Mouse (Mus musculus): Measurements from ENCODE around the gene Prss41. TPM values are rescaled to one million over a fixed set of nuclear protein-coding genes. Genes with fewer than 3 reads are reported as not detected.

Gene Prss41
- polyA plus RNA-seq, 1 experiment from 2014 or later = 1.6 TPM

DNA sequence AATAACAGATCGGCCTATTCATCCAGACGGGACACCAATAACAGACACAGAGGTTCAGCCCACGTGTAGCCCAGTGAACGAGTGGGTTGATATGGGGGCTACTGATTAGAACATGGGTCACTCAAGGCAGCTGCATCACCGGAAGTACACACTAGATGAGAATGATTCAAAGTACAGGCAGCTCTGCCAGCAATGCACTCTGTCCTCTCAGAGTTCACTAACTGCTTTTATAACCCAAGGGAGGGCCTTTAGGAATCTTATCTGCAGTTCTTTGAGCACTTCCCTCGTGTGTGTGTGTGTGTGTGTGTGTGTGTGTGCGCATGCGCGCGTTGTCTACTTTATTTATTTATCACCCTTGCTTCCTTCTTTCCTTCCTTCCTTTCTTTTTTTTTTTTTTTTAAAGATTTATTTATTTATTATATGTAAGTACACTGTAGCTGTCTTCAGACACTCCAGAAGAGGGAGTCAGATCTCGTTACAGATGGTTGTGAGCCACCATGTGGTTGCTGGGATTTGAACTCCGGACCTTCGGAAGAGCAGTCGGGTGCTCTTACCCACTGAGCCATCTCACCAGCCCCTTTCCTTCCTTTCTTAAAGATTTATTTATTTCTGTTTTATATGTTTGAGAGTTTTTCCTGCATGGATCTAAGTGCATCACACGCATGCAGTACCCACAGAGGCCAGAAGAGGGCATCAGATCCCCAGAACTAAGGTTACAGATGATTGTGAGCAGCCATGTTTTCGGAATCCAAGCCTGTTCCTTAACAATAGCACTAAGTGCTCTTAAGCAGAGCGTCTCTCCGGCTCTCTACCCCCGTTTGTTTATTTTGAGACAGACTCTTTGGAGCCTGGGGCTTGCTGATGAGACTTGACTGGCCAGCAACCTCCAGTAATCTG, 7.1 kb upstream of the Prss41 start:
- no peaks in the 10 kb centered on the region for H3K9me3 ChIP-seq
- 66% methylated on average over 19 of the region's 19 CpGs for WGBS
- DNase-seq (ENCODE audit: low spot score) = peak; percentile 76
- no peaks in the 10 kb centered on the region for H3K27me3 ChIP-seq (ENCODE audit: insufficient read depth, poor library complexity, severe bottlenecking)
- 0 out of 2 replicates have a peak overlapping the region, but pooled peaks have one; percentile 69 for H3K27ac ChIP-seq
- H3K4me3 ChIP-seq = no peak overlapping the region
- H3K36me3 ChIP-seq = no peaks in the 10 kb centered on the region
- no peaks in the 10 kb centered on the region for H3K4me1 ChIP-seq (replicated peaks)

DNA sequence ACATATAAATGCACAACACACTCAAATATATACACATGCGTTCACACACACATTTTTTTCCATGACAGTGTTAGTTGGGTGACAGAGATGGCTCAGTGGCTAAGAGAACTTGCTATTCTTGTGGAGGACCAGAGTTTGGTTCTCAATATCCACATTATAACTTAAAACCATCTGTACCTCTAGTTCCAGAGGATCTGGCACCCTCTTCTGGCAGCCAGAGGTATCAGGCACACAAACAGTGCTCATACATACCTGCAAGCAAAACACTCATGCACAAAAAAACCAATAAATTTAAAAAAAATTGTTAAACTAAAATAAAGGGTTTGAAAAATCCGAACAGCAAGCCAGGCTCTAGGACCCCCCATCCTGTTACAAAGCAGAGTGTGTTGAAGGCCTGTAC, 6.1 kb upstream of the Prss41 start:
- DNase-seq (ENCODE audit: low spot score) = no peak
- Histone ChIP-seq H3K27ac (no peak overlapping the region), H3K9me3 (no peaks in the 10 kb centered on the region), H3K4me1 (replicated peaks) (no peaks in the 10 kb centered on the region), H3K36me3 (no peaks in the 10 kb centered on the region), H3K4me3 (no peak overlapping the region), H3K27me3 (ENCODE audit: insufficient read depth, poor library complexity, severe bottlenecking) (no peaks in the 10 kb centered on the region)
- WGBS = 63% methylated on average over 2 of the region's 2 CpGs

DNA sequence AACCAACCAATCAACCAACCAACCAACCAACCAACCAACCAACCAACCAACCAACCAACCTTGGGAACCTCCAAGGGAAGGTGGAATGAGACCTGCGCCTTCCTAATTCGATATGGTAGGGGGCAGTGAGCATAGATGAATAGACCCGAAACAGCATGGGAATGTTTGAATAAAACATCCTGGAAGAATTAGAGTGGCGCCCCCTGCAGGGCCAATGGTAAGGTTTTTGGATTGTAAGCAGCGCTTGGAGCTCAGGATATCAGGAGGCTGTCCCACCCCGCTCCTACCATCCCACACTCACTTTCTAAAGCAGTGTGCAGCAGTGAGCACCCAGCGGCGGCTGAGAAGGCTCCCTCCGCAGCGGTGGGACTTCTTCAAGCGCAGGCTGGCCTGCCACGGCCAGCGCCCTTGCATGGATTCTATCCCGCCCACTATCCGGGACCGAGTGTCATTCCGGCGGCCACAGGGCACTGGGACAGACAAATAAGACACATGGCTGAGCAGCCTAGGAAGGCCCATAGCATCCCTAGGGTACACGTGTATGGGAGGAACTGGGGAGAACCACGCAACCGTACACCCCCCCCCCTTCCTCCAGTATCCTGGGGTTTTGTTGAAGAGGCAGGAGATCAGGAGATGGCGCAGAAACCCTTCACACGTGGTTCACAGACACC, 696 bp downstream of the Prss41 start:
- Histone ChIP-seq H3K9me3 (no peaks in the 10 kb centered on the region), H3K4me1 (replicated peaks) (peaks cover 11% of the 10 kb centered on the region; the same call in 1 of the 2 replicates), H3K4me3 (peak overlapping the region; percentile 45), H3K36me3 (no peaks in the 10 kb centered on the region), H3K27me3 (ENCODE audit: insufficient read depth, poor library complexity, severe bottlenecking) (peaks cover 15% of the 10 kb centered on the region), H3K27ac (peak overlapping the region; percentile 23; the same call in 1 of the 2 replicates)
- WGBS = 38% methylated on average over 23 of the region's 23 CpGs
- DNase-seq (ENCODE audit: low spot score) = no peak

DNA sequence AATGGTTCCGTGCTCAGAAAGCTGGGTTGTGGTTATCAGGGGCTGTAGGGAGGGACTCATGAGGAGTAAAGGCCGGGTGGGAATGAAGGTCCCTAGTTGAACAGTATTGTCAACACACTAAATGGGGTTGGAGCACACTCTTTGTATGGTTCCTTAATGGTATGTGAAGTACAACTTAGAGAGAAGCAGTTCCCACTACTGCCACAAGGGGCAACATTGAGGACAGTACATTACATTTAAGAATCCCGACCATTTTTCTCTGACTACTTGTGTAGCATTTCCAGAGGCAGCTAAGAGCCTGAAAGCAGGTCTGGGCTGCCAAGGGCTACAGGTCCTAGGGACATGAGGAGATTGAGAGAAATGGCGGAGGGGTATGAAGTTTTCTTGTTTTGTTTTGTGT, 2.8 kb downstream of the Prss41 start:
- H3K27me3 ChIP-seq (ENCODE audit: insufficient read depth, poor library complexity, severe bottlenecking) = peaks cover 15% of the 10 kb centered on the region
- no peaks in the 10 kb centered on the region for H3K9me3 ChIP-seq
- H3K36me3 ChIP-seq = no peaks in the 10 kb centered on the region
- H3K4me1 ChIP-seq (replicated peaks) = peaks cover 11% of the 10 kb centered on the region; the same call in 1 of the 2 replicates
- no peak overlapping the region for H3K4me3 ChIP-seq
- peak; percentile 56 for DNase-seq (ENCODE audit: low spot score)
- no peak overlapping the region for H3K27ac ChIP-seq
- WGBS = 32% methylated on average over 4 of the region's 4 CpGs

DNA sequence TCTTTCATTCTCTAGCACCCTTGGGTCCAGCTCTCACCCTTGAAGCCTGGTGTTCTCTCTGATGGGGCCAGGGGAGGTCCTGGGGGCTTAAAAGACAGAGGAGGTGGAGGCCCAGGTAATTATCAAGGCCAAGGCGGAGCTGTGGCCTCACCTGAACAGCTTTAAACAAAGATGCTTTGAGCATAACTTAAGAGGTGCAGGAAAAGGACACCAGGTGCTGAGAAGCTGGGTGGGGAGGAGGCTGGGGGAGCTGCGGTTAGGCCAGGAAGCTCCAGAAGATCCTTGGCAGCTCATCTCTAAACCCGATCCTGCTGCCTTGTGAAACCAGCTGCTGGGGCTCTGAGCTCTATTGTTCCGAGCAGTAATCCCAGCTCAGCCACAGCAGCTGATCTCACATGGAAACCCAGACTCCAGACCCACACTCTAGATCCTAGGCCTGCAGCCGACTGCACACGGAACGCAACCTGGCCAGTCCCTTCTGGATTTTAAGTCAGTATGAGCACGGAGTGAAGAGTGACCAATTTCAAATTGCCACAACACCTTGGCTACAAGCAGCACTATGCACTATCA, 7.9 kb downstream of the Prss41 start, which contains the start of gene Prss33:
Gene Prss33, minus strand, starts transcription at position 51 of the 570 bp plus-strand sequence.
- Histone ChIP-seq H3K36me3 (no peaks in the 10 kb centered on the region), H3K4me1 (replicated peaks) (no peaks in the 10 kb centered on the region), H3K4me3 (no peak within 1 kb of the TSS), H3K27ac (no peak within 1 kb of the TSS), H3K9me3 (no peaks in the 10 kb centered on the region), H3K27me3 (ENCODE audit: insufficient read depth, poor library complexity, severe bottlenecking) (peaks cover 41% of the 10 kb centered on the region)
- no peak for DNase-seq (ENCODE audit: low spot score)
- 75% methylated on average over 8 of the region's 8 CpGs for WGBS

DNA sequence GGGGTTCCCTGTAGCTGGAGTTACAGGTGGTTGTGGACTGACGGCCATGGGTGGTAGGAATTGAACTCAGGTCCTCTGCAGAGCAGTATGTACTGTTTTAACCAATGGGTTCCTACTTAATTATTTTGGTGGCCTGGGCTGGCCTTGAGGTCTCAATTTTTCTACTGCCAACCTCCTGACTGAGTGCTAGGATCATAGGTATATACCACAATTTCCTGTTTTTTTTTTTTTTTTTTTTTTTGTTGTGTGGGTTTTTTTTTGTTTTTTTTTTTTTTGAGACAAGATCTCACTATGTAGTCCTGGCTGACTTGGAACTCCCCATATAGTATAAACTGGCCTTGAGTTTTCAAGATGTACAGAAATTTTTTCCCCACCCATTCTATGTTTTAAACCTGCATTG, 12.8 kb downstream of the Prss41 start:
- Histone ChIP-seq H3K27ac (no peak overlapping the region), H3K4me1 (replicated peaks) (peaks cover 19% of the 10 kb centered on the region), H3K4me3 (no peak overlapping the region), H3K36me3 (peaks cover 12% of the 10 kb centered on the region), H3K27me3 (ENCODE audit: insufficient read depth, poor library complexity, severe bottlenecking) (peaks cover 50% of the 10 kb centered on the region), H3K9me3 (no peaks in the 10 kb centered on the region)
- DNase-seq (ENCODE audit: low spot score) = no peak
- whole genome bisulfite sequencing = 98% methylated on average over 1 of the region's 1 CpGs

DNA sequence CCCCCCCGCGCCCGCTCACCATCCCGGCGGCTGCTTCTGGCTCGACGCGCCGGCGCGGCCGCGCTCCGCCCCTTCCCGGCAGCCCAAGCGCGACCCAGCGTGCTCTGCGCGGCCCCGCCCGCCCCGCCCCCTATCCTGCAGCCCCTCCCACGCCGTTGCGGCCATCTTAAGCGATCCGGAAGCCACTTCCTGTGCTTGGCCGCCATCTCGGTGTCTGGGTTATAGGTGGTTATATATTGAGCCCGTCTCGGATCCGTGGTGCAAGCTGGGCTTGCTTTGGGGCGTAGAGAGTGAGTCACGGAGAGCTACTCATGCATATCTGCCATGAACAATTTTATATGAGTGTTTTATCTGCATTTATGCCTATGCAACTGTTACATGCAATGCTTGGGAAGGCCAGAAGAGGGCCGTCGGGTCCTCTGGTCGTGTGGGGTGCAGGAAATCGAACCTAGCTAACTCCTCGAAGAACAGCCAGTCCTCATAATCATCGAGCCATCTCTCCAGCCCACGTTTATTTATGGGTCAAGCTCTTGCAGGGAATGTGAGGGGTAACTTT, 14.8 kb downstream of the Prss41 start, which contains the start of gene Elob:
Gene Elob, minus strand, starts transcription at position 73 of the 556 bp plus-strand sequence.
- Histone ChIP-seq H3K9me3 (no peaks in the 10 kb centered on the region), H3K4me3 (peak within 1 kb of the TSS; percentile 91), H3K36me3 (peaks cover 33% of the 10 kb centered on the region), H3K4me1 (replicated peaks) (peaks cover 19% of the 10 kb centered on the region), H3K27ac (peak within 1 kb of the TSS; percentile 93), H3K27me3 (ENCODE audit: insufficient read depth, poor library complexity, severe bottlenecking) (peaks cover 37% of the 10 kb centered on the region)
- DNase-seq (ENCODE audit: low spot score) = peak; percentile 91
- 1% methylated on average over 41 of the region's 42 CpGs for WGBS

DNA sequence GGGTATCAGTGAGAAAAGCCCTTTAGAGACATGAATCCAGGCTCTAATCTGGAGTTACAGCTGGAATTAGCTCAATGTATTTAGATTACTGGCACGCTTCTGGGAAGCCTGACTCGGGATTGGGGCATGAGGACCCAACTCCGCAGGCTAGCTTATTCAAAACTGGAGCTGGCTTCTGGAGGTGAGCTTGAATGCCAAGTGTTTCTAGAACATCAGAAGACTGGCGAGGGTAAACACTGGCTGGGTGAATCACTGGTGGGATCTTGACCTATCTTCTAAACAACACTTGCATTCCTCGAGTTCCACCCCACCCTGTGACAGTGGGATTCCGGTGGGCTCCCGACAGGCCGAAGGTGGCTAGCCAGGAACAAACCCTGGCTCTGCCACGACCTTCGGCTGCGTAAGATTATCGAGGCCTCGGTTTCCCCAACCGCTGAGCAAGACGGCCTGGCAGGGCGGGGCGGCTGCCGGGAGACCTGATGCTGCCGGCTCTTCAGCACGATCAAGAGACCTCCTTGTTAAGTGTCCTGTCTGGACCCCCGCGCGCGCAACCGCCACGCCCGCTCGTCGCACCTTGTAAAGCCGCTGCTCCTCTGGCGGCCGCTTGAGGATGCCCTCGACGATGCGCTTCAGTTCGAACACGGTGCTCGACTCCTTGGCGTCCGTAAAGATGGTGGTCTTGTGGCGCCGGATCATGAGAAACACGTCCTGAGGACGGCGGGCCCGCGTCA, 15.5 kb downstream of the Prss41 start:
- Histone ChIP-seq H3K36me3 (peaks cover 40% of the 10 kb centered on the region), H3K27ac (peak overlapping the region; percentile 93), H3K4me1 (replicated peaks) (peaks cover 19% of the 10 kb centered on the region), H3K4me3 (peak overlapping the region; percentile 91), H3K9me3 (no peaks in the 10 kb centered on the region), H3K27me3 (ENCODE audit: insufficient read depth, poor library complexity, severe bottlenecking) (peaks cover 30% of the 10 kb centered on the region)
- under 1% methylated on average over 47 of the region's 47 CpGs for WGBS
- DNase-seq (ENCODE audit: low spot score) = no peak

DNA sequence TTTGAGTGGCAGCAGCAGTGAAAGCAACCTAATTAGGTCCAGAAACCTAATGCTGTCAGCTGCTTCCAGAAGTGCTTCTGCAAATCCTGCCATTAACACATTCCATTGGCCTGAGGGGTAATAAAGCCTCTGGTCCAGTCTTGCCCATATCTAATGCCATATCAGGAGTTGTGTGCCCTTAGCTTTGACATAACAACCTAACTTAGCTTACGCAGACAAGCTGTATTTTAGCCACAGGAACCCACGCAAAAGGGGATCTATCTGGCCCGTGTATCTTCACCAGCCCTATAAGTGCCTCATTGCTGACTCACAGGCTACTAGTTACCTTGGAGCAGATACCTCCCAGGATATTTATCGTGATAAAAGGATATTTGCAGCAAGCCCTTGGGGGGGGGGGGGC, 18.4 kb downstream of the Prss41 start:
- DNase-seq (ENCODE audit: low spot score) = no peak
- Histone ChIP-seq H3K4me1 (replicated peaks) (peaks cover 19% of the 10 kb centered on the region), H3K36me3 (peaks cover 68% of the 10 kb centered on the region), H3K27ac (no peak overlapping the region), H3K9me3 (0 out of 2 replicates have a peak, but pooled peaks cover 3% of the 10 kb centered on the region), H3K27me3 (ENCODE audit: insufficient read depth, poor library complexity, severe bottlenecking) (0 out of 2 replicates have a peak, but pooled peaks cover 4% of the 10 kb centered on the region), H3K4me3 (no peak overlapping the region)
- 95% methylated on average over 4 of the region's 4 CpGs for WGBS

DNA sequence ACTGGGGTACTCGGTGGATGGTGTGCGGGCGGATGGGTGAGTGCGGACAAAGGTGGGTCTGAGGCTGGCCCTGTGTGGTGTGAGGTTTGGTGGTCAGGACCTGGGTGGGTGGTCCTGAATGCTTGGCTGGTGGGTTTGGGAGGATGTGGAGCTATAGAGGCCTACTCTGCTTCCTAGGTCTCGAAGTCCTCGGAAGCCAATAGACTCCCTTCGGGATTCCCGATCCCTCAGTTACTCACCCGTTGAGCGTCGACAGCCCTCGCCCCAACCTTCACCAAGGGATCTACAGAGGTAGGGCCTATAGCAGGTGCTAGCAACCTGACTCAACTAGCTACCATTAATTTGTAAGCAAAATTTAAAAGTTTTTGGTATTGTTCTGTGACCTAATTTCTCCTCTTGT, 20.4 kb downstream of the Prss41 start:
- Histone ChIP-seq H3K9me3 (peaks cover 16% of the 10 kb centered on the region), H3K36me3 (peaks cover 88% of the 10 kb centered on the region), H3K27ac (no peak overlapping the region), H3K27me3 (ENCODE audit: insufficient read depth, poor library complexity, severe bottlenecking) (no peaks in the 10 kb centered on the region), H3K4me3 (no peak overlapping the region), H3K4me1 (replicated peaks) (peaks cover 19% of the 10 kb centered on the region)
- DNase-seq (ENCODE audit: low spot score) = no peak
- WGBS = 92% methylated on average over 12 of the region's 12 CpGs

DNA sequence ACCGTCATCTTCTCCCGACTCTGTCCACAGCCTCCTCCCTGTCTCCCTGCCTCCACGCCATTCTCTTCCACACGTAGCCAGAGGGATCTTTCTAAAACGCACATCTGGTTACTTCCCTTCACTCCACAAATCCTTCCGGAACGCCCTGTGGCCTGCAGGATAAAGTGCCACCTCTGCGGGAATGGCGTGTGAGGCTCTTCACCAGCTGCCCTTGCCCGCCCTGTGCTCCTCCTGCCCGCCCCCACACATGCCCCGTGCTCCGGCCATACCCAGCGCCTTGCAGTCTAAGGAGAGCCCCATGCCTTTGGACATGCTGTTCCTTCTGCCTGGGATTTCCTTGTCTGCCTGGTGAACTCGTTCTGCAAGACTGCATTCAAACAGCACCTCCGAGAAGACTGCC, 21.0 kb downstream of the Prss41 start:
- WGBS = 89% methylated on average over 16 of the region's 16 CpGs
- DNase-seq (ENCODE audit: low spot score) = no peak
- H3K4me3 ChIP-seq = no peak overlapping the region
- H3K27me3 ChIP-seq (ENCODE audit: insufficient read depth, poor library complexity, severe bottlenecking) = no peaks in the 10 kb centered on the region
- no peak overlapping the region for H3K27ac ChIP-seq
- H3K36me3 ChIP-seq = peaks cover 94% of the 10 kb centered on the region
- peaks cover 22% of the 10 kb centered on the region for H3K9me3 ChIP-seq
- peaks cover 14% of the 10 kb centered on the region for H3K4me1 ChIP-seq (replicated peaks)

DNA sequence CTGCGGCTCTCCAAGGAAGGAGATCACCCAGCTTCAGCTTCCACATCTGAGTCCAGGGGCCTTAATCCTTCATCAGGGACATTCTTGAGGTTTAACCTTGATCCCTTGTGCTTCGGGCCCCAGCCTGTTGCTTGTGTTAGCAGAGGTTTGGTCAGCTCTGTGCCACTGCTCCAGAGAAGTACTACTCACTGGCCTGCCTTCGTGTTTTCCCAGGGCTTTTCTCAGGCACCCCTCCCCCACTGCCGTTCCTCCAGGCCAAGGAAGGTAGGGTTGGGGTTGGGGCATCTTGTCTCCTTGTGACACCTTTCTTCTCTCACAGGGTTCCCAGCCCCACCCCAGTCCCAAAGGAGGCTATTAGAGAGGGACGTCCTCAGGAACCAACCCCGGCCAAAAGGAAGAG, 21.9 kb downstream of the Prss41 start:
- H3K9me3 ChIP-seq = peaks cover 28% of the 10 kb centered on the region
- DNase-seq (ENCODE audit: low spot score) = no peak
- 86% methylated on average over 6 of the region's 6 CpGs for WGBS
- H3K36me3 ChIP-seq = peaks cover 100% of the 10 kb centered on the region
- no peak overlapping the region for H3K27ac ChIP-seq
- no peaks in the 10 kb centered on the region for H3K27me3 ChIP-seq (ENCODE audit: insufficient read depth, poor library complexity, severe bottlenecking)
- H3K4me3 ChIP-seq = no peak overlapping the region
- H3K4me1 ChIP-seq (replicated peaks) = peaks cover 5% of the 10 kb centered on the region

All from hindbrain, embryonic 10.5 days (tissue).